Mouse (Mus musculus) midbrain, embryonic 13.5 days (tissue): ENCODE measurements around the gene Bckdk. TPM values are rescaled to one million over a fixed set of nuclear protein-coding genes. Genes with fewer than 3 reads are reported as not detected.

ENCODE experiments used
- ATAC-seq: fragments of 200-750 bp; cut with Nextera tagmentation; 2 replicates; pipeline ENCODE4 v1.8.0; 2017; ENCODE audit warnings: mild to moderate bottlenecking, moderate TSS enrichment, moderate library complexity
- H3K27ac ChIP-seq: fragments of 300-500 bp; sonication (generic); 2 replicates; pipeline ENCODE4 v1.5.1; 2015; ENCODE audit warnings: inconsistent platforms, mild to moderate bottlenecking, moderate library complexity
- H3K27me3 ChIP-seq: fragments of 300-500 bp; sonication (generic); 2 replicates; pipeline ENCODE4 v1.6.1; 2015; ENCODE audit warnings: mild to moderate bottlenecking, inconsistent platforms
- H3K36me3 ChIP-seq: fragments of 300-500 bp; sonication (generic); 2 replicates; pipeline ENCODE4 v1.6.1; 2015; ENCODE audit warnings: mild to moderate bottlenecking, inconsistent platforms
- H3K4me1 ChIP-seq: fragments of 300-500 bp; sonication (generic); replicated peaks from 2 replicates; pipeline ENCODE4 v1.6.1; 2015; ENCODE audit warnings: inconsistent platforms
- H3K4me2 ChIP-seq: fragments of 300-500 bp; sonication (generic); replicated peaks from 2 replicates; pipeline ENCODE4 v1.6.1; 2015; ENCODE audit warnings: moderate library complexity, mild to moderate bottlenecking, inconsistent platforms
- H3K4me3 ChIP-seq: fragments of 300-500 bp; sonication (generic); replicated peaks from 2 replicates; pipeline ENCODE4 v1.5.1; 2015; ENCODE audit warnings: mild to moderate bottlenecking, inconsistent platforms
- H3K9ac ChIP-seq: fragments of 300-500 bp; sonication (generic); replicated peaks from 2 replicates; pipeline ENCODE4 v1.6.1; 2015; ENCODE audit warnings: mild to moderate bottlenecking, inconsistent platforms
- H3K9me3 ChIP-seq: fragments of 300-500 bp; sonication (generic); 2 replicates; pipeline ENCODE4 v1.6.1; 2016; ENCODE audit warnings: mild to moderate bottlenecking, inconsistent platforms
- WGBS: fragments of 180-500 bp; shearing (Covaris S2); methylation state at CpG from one replicate; pipeline ENCODE4 v1.1.7; 2015; 5-methylcytosine and 5-hydroxymethylcytosine counted together
- polyA plus RNA-seq: library from polyadenylated mRNA; unstranded; fragments of >200 nt; fragmentation: Nextera tagmentation; extraction: Ambion mirVana; gene quantifications from 2 replicates; pipeline ENCODE4 v1.2.1, GENCODE M21; 2015

Bckdk gene
- polyA plus RNA-seq: 74.7 and 74.8 TPM in 2 replicates

DNA sequence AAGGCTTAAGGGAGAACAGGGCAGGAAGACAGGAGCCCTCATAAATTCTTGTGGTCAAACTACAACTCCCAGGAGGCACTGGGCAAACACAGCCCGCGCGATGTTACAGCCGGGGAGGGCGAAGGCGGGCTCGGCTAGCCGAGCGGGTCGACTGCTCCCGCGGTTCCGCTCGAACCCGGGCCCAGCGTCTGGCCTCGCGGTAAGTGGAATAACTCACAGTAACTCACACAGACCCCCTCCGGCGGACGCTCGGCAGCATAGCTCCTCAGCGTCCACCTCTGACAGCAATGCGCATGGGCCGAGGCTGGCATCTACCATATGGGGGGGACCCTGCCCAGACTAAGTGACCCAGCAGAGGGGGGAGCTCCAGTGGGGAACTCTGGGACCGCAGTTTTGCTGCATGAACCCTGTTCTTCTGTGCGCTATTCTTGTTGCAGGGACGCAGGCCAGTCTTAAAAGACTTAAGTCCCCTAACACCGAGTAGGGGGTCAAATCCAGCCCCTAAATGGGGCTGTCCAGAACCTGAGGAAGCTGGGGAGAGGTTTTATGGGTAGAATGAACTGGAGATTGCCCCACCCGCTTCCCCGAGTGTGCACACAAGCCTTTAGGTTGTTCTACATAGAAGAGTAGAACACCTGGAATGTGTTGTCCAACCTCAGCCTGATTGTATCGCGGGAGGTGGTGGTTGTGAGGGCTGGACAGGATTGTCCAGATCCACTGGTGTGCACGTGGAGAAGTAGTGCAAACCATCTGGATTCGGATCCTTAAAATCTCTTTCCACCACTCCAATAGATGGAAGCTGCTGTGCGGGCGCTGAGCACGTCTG is at the start of gene Bckdk:
Gene Bckdk, plus strand, starts transcription at position 112 of the 826 bp plus-strand sequence.
- Histone ChIP-seq H3K4me1 (peaks cover 18% of the 10 kb centered on the region), H3K36me3 (peaks cover 36% of the 10 kb centered on the region), H3K27me3 (0 out of 2 replicates have a peak, but pooled peaks cover 4% of the 10 kb centered on the region), H3K4me3 (peak within 1 kb of the TSS; percentile 75), H3K4me2 (peak within 1 kb of the TSS; percentile 87), H3K9ac (peak within 1 kb of the TSS; percentile 90), H3K27ac (peak within 1 kb of the TSS; percentile 78), H3K9me3 (no peaks in the 10 kb centered on the region)
- WGBS: 9% methylated on average over 38 of the region's 38 CpGs
- peak; percentile 95 for ATAC-seq

DNA sequence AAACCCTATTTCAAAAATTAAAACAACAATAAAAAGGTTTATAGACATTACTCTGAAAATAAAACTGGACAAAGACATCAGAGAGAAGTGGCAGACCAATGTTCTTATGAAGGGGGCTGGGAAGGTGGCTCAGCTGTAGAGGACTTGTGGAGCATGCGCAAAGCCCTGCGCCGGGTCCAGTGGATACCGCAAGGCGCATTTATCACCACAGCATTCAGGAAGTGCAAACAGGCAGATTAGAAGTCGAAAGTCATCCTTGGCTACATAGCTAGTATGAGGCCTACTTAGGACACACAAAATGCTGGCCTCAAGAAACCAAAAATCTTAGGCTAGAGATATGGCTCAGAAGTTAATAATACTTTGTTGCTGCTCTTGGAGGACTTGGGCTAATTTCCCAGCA is 45.6 kb upstream of the Bckdk start:
- H3K27ac ChIP-seq: no peak overlapping the region
- no peak overlapping the region for H3K9ac ChIP-seq
- no peak overlapping the region for H3K4me3 ChIP-seq
- H3K27me3 ChIP-seq: no peaks in the 10 kb centered on the region
- 0 out of 2 replicates have a peak, but pooled peaks cover 5% of the 10 kb centered on the region for H3K36me3 ChIP-seq
- WGBS: 93% methylated on average over 6 of the region's 6 CpGs
- no peaks in the 10 kb centered on the region for H3K9me3 ChIP-seq
- no peak overlapping the region for H3K4me2 ChIP-seq
- H3K4me1 ChIP-seq: no peaks in the 10 kb centered on the region
- ATAC-seq: no peak

DNA sequence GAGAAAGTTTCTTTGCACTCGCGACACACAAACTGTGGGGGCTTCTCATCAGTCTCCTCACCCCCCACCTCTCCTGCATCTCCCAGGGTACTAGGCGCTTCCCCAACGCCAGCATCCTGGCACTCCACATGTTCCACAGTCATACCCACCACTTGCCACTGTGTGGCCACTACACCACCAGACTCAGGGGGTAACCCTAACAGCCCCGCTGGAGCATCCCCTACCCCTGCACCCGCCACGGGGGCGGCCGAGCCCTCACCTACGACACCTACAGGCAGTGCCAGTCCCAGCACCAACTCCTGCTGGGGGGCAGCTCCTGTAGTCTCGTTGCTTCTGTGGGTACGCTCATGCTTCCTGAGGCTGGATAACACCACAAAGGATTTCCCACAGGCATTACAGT is 37.4 kb upstream of the Bckdk start:
- no peak overlapping the region for H3K4me2 ChIP-seq
- peaks cover 60% of the 10 kb centered on the region for H3K36me3 ChIP-seq
- H3K9me3 ChIP-seq: no peaks in the 10 kb centered on the region
- H3K4me3 ChIP-seq: no peak overlapping the region
- ATAC-seq: no peak
- H3K27me3 ChIP-seq: no peaks in the 10 kb centered on the region
- H3K9ac ChIP-seq: no peak overlapping the region
- H3K27ac ChIP-seq: no peak overlapping the region
- H3K4me1 ChIP-seq: peaks cover 9% of the 10 kb centered on the region
- WGBS: 94% methylated on average over 12 of the region's 12 CpGs

DNA sequence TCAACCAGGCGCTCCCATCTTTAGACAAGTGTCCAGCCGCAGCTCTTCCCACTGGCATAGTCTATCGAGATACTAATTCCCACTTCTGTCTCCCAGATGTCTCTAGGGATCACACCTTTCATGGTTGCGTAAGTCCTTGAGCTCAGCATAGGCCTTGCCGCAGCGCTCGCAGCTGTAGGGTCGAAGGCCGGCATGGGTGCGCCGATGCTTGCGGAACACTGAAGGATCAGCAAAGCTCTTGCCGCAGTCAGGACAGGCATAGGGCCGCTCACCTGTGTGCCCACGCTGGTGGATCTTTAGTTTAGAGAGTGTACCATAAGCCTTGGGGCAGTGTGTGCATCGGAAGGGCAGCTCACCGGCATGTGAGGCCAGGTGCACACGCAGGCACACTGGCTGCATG is 36.2 kb upstream of the Bckdk start:
- Histone ChIP-seq H3K4me3 (no peak overlapping the region), H3K4me2 (no peak overlapping the region), H3K27me3 (no peaks in the 10 kb centered on the region), H3K27ac (no peak overlapping the region), H3K9ac (no peak overlapping the region), H3K36me3 (peaks cover 63% of the 10 kb centered on the region), H3K9me3 (no peaks in the 10 kb centered on the region), H3K4me1 (peaks cover 12% of the 10 kb centered on the region)
- WGBS: 99% methylated on average over 18 of the region's 18 CpGs
- no peak for ATAC-seq

DNA sequence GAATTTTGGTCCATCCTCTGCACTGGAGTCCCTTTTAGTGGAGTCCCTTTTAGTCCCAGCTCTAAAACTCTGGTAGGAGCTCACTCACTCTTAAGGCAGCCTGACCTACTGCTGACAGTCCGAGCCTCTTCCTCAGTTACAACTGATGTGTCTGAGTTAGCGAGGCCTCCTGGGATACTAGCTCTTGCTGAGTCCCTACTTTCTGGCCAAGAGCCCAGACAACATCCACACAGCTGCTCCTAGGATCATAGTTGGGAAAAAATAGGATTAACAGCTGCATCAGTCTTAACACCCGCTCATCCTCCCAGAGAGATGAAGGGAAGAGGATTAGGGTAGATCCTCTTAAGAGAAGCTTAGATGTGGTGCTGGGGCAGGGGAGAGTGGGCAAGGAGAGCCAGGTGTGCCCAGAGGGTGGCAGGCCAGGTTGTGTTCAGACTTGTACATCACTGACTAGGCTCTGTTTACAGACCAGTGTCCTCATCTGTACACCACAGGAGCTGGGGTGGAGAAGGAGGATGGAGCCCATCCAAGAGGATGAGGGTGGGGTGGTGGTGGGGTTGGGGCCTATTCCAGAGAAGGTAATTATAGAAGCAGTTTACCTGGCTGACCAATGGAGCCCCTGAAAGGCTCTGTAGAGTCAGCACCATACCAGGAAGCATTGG is 34.6 kb upstream of the Bckdk start:
- Histone ChIP-seq H3K27me3 (no peaks in the 10 kb centered on the region), H3K9ac (no peak overlapping the region; the same call in 1 of the 2 replicates), H3K36me3 (peaks cover 67% of the 10 kb centered on the region), H3K27ac (peak overlapping the region; percentile 32; the same call in 1 of the 2 replicates), H3K4me3 (no peak overlapping the region), H3K4me2 (no peak overlapping the region), H3K9me3 (no peaks in the 10 kb centered on the region), H3K4me1 (peaks cover 28% of the 10 kb centered on the region)
- ATAC-seq: 0 out of 2 replicates have a peak, but pooled peaks have one; percentile 35
- 49% methylated on average over 3 of the region's 3 CpGs for WGBS

DNA sequence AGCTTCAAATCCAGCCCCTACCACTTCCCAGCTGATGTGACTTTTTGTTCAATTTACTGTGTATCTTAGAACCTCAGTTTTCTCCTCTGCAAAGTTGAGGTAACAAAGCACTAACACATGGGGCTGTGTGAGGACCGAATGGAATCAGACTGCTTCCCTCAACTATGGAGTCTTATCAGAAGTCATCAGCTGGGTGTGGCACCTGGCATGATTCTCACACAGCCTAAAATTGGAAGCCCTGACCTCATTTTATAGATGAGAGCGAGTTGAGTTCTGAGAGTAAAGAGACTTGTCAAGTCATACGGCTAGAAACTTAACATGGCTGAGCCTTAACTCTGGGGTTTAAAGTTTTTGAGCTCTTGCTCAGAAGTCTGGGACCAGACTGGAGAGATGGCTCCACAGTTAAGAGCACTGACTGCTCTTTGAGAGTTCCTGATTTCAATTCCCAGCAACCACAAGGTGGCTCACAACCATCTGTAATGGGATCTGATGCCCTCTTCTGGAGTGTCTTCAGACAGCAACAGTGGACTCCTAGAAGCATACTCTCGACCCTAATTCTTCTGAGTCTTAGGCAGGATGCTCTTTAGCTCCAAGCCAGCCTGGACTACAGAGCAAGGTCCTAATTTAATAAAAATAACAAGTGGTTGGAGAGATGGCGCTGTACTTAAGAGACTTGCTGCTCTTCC is 33.6 kb upstream of the Bckdk start:
- Histone ChIP-seq H3K27ac (no peak overlapping the region), H3K36me3 (peaks cover 58% of the 10 kb centered on the region), H3K9me3 (no peaks in the 10 kb centered on the region), H3K9ac (no peak overlapping the region), H3K4me1 (peaks cover 33% of the 10 kb centered on the region), H3K4me3 (no peak overlapping the region), H3K27me3 (no peaks in the 10 kb centered on the region), H3K4me2 (no peak overlapping the region)
- 79% methylated on average over 5 of the region's 5 CpGs for WGBS
- no peak for ATAC-seq

DNA sequence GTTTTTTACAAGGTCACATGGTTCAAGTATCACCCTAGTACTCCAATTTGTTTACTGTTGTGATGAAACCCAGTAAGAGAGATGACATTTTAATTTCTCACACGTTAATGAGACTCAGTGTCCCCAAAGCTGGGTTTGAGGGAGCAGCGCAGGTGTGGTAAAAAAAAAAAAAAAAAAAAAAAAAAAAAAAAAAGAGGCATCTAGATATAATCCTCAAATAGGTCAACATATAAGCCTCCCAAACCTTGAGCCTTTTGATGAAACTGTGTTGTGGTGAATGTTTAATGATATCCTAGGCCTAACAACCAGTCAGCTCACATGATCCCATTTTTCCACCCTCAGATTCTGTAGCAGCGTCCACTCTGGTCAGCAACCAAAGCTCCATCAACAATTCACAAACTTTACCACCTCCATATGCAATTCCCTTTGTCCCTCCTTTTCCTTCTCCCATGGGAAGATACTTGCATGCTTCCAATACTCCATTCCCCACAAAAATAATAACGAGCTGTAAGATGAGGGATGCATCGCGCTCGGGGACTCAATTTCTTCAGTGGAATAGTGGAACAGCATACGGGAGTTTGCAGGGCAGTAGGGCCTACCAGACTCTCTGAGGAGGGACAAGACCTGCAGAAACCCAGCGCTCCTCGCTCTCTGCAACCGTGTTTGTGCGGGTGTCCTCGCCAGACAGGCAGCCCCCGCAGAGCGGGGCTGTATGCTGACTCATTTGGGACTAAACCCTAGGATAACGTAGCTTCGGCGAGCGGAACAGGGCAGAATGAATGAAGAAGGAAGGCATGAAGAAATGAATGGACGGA is 28.9 kb upstream of the Bckdk start:
- H3K4me1 ChIP-seq: peaks cover 39% of the 10 kb centered on the region
- ATAC-seq: peak; percentile 44; the same call in 1 of the 2 replicates
- peaks cover 48% of the 10 kb centered on the region for H3K36me3 ChIP-seq
- H3K9me3 ChIP-seq: no peaks in the 10 kb centered on the region
- peak overlapping the region; percentile 99 for H3K27ac ChIP-seq
- H3K27me3 ChIP-seq: no peaks in the 10 kb centered on the region
- peak overlapping the region; percentile 98 for H3K4me3 ChIP-seq
- peak overlapping the region; percentile 91 for H3K9ac ChIP-seq
- 4% methylated on average over 20 of the region's 20 CpGs for WGBS
- H3K4me2 ChIP-seq: peak overlapping the region; percentile 78

DNA sequence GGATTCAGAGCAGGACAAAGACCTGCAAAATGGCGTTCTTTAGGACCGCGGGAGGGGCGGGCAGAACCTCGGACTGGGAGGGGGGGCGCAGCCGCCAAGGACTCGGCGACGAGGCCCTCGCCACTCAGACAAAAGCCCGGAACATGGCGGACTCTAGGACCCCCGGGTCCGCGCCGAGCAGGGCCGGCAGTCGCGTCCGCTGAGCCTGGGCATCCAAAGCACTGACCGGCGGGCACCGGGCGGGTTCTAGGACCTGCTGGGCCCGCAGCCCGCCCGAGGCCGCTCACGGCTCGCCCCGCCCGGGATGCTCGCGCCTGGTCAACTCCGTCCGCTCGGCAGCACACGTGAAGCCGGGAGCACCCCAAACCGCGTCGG is 28.3 kb upstream of the Bckdk start:
- H3K27ac ChIP-seq: peak overlapping the region; percentile 99
- no peaks in the 10 kb centered on the region for H3K9me3 ChIP-seq
- under 1% methylated on average over 42 of the region's 43 CpGs for WGBS

DNA sequence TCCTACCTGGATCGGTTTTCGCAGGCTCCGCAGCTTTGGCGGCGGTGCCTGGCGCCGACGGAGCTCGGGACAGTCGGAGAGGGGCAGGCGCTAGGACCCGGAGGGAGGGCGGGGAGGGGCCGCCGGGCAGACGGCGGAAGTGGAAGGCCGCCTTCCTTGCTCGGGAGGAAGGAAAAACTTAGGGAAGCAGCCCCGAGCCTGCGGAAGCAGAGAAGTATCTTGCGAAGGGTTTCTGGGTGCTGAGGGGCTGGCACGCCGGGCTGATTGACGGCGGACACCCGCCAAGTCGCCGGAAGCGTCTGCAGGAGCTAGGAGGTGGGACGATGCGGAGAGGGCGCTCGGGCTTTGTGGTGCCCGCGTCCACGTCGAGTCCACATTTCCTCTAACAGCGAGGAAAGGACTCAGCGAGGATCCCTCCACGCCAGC is 27.8 kb upstream of the Bckdk start, which contains the start of gene Zfp646:
Gene Zfp646, plus strand, starts transcription at position 181 of the 426 bp plus-strand sequence.
- Histone ChIP-seq H3K27me3 (no peaks in the 10 kb centered on the region), H3K4me2 (peak within 1 kb of the TSS; percentile 90), H3K27ac (peak within 1 kb of the TSS; percentile 99), H3K9ac (peak within 1 kb of the TSS; percentile 91), H3K9me3 (no peaks in the 10 kb centered on the region), H3K4me1 (peaks cover 39% of the 10 kb centered on the region), H3K36me3 (peaks cover 48% of the 10 kb centered on the region), H3K4me3 (peak within 1 kb of the TSS; percentile 98)
- ATAC-seq: peak; percentile 92
- under 1% methylated on average over 41 of the region's 41 CpGs for WGBS

More for the DNA sequence above, 28.3 kb upstream of the Bckdk start:
- ATAC-seq: peak; percentile 97
- H3K4me2 ChIP-seq: peak overlapping the region; percentile 90
- H3K4me3 ChIP-seq: peak overlapping the region; percentile 98
- H3K9ac ChIP-seq: peak overlapping the region; percentile 91
- peaks cover 39% of the 10 kb centered on the region for H3K4me1 ChIP-seq
- no peaks in the 10 kb centered on the region for H3K27me3 ChIP-seq
- peaks cover 48% of the 10 kb centered on the region for H3K36me3 ChIP-seq

DNA sequence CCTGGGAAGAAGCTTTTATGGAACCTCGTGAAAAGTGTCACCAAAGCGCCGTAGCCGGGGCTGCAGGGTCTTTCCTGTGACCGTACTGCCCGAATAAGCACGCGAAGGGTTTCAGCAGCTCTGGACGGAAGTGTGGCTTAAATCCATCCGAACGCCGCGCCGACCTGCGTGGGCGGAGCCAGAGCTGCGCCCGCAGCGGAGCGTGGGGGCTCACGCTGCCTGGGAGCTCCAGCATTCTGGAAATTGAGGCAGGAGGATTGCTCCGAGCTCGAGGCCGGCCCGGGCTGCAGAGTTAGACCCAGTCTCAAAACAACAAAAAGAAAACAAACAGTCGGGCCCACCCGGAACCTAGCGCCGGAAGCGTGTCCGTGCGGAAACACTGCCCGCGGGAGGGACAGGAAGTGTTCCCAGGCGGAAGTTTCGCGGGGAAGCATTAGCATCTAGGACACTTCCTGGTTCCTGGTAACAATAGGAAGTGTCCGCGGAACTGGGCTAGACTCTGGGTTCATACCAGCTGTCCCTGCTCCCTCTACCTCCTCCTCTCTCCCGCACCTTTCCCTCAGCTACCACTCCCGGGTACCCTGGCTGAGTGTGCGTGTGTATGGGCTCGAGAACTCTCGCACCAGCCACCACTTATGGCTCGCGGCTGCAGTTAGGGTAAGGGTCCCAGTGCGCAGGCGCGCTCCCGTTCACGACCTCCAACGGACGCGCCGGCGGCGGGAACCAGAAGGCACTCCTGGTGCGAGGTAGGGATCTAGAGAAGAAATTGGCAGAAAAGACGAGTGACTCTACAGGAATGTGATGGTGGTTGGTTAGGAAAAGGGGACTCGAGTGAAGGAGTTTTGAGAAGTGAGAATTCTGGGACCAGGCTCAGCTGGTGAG is 27.2 kb upstream of the Bckdk start, which contains the start of gene Zfp668:
Gene Zfp668, minus strand, starts transcription at position 362 of the 882 bp plus-strand sequence.
- Histone ChIP-seq H3K4me1 (peaks cover 39% of the 10 kb centered on the region), H3K9me3 (no peaks in the 10 kb centered on the region), H3K4me2 (peak within 1 kb of the TSS; percentile 90), H3K9ac (peak within 1 kb of the TSS; percentile 91), H3K36me3 (peaks cover 49% of the 10 kb centered on the region), H3K27ac (peak within 1 kb of the TSS; percentile 99), H3K4me3 (peak within 1 kb of the TSS; percentile 98), H3K27me3 (no peaks in the 10 kb centered on the region)
- under 1% methylated on average over 60 of the region's 60 CpGs for whole genome bisulfite sequencing
- peak; percentile 69 for ATAC-seq
